Mouse (Mus musculus) CH12.LX (cell line): ENCODE measurements around the gene Gm49380. TPM values are rescaled to one million over a fixed set of nuclear protein-coding genes. Genes with fewer than 3 reads are reported as not detected.
A peak's percentile ranks its signal among the peaks of the same experiment; 100 is the strongest.

Experiments used
- DNase-seq: peaks from one replicate; pipeline ENCODE4 v3.0.0-alpha.2; 2013; ENCODE audit errors: extremely low read depth
- H3K27ac ChIP-seq: 2 replicates; pipeline ENCODE4 v1.5.1; 2012; ENCODE audit warnings: low read depth, mild to moderate bottlenecking, control low read depth, moderate library complexity; ENCODE audit not compliant: insufficient read depth
- H3K27me3 ChIP-seq: replicated peaks from 2 replicates; pipeline ENCODE3; 2012; ENCODE audit warnings: inconsistent platforms
- H3K36me3 ChIP-seq, 2 experiments: replicated peaks in 1 of 2; 2 replicates each; pipeline versions ENCODE3 to v1.6.1; 2012; ENCODE audit warnings: inconsistent platforms in 1 of 2, low read length in 1 of 2, mild to moderate bottlenecking in 1 of 2, mixed read lengths in 1 of 2, moderate library complexity in 1 of 2; ENCODE audit not compliant: control insufficient read depth in 1 of 2, insufficient read depth in 1 of 2
- H3K4me1 ChIP-seq, 2 experiments: 2 replicates each; pipeline ENCODE4 v1.6.1; 2012; ENCODE audit warnings: inconsistent platforms in 1 of 2, moderate library complexity in 1 of 2; ENCODE audit not compliant: insufficient read depth in 2 of 2, control insufficient read depth in 1 of 2
- H3K4me2 ChIP-seq: 2 replicates; pipeline ENCODE4 v1.6.1; 2012; ENCODE audit warnings: low read depth, mild to moderate bottlenecking, control low read depth; ENCODE audit not compliant: poor library complexity, insufficient read depth, severe bottlenecking
- H3K4me3 ChIP-seq, 3 experiments: fragments of 150-350 bp in 1 of 3; sonication (generic) in 1 of 3; replicated peaks in 1 of 3; 2 replicates each; pipeline versions ENCODE3 to v1.5.1; 2011 to 2012; ENCODE audit warnings: low read depth in 2 of 3, low read length in 2 of 3, mild to moderate bottlenecking in 2 of 3, moderate library complexity in 2 of 3, control low read depth in 1 of 3, improper control_type of control experiment in 1 of 3, inconsistent platforms in 1 of 3, mixed read lengths in 1 of 3; ENCODE audit not compliant: poor library complexity in 1 of 3
- H3K79me2 ChIP-seq: replicated peaks from 2 replicates; pipeline ENCODE4 v1.6.1; 2012; ENCODE audit warnings: mild to moderate bottlenecking, moderate library complexity; ENCODE audit not compliant: control insufficient read depth, poor library complexity, insufficient read depth, severe bottlenecking; ENCODE audit errors: extremely low read depth
- H3K9ac ChIP-seq: 2 replicates; pipeline ENCODE4 v1.6.1; 2012; ENCODE audit warnings: low read depth, mild to moderate bottlenecking, control low read depth, moderate library complexity; ENCODE audit not compliant: insufficient read depth
- H3K9me3 ChIP-seq: replicated peaks from 2 replicates; pipeline ENCODE3; 2012; ENCODE audit warnings: low read length, inconsistent platforms, mixed read lengths
- CHD1 ChIP-seq: IDR thresholded peaks from 2 replicates; pipeline ENCODE4 v1.6.1; 2012; ENCODE audit warnings: low read depth, low read length, improper control_type of control experiment, inconsistent platforms
- CTCF ChIP-seq, 2 experiments: IDR thresholded peaks in 1 of 2; conservative IDR thresholded peaks in 1 of 2; 2 replicates each; pipeline ENCODE4 v1.5.1; 2011 to 2012; ENCODE audit warnings: low read depth in 2 of 2, low read length in 2 of 2, improper control_type of control experiment in 1 of 2, inconsistent platforms in 1 of 2, mild to moderate bottlenecking in 1 of 2, moderate library complexity in 1 of 2
- JUND ChIP-seq: conservative IDR thresholded peaks from 2 replicates; pipeline ENCODE4 v1.6.1; 2011; ENCODE audit warnings: low read depth, low read length, improper control_type of control experiment
- MAFK ChIP-seq: IDR thresholded peaks from 2 replicates; pipeline ENCODE4 v1.6.1; 2011; ENCODE audit warnings: low read length, improper control_type of control experiment; ENCODE audit not compliant: insufficient replicate concordance
- MYC ChIP-seq: IDR thresholded peaks from 2 replicates; pipeline ENCODE4 v1.6.1; 2011; ENCODE audit warnings: low read depth, mild to moderate bottlenecking, improper control_type of control experiment, low read length
- NELFE ChIP-seq: IDR thresholded peaks from 2 replicates; pipeline ENCODE4 v1.6.1; 2011; ENCODE audit warnings: low read depth, low read length, improper control_type of control experiment
- POLR2A ChIP-seq: IDR thresholded peaks from 2 replicates; pipeline ENCODE4 v1.6.1; 2011; ENCODE audit warnings: low read depth, mild to moderate bottlenecking, improper control_type of control experiment, low read length
- RAD21 ChIP-seq: IDR thresholded peaks from 2 replicates; pipeline ENCODE4 v1.6.1; 2011; ENCODE audit warnings: low read depth, mild to moderate bottlenecking, low read length, improper control_type of control experiment, moderate library complexity
- SMC3 ChIP-seq: IDR thresholded peaks from 2 replicates; pipeline ENCODE4 v1.6.1; 2011; ENCODE audit warnings: low read depth, low read length, improper control_type of control experiment
- USF1 ChIP-seq: IDR thresholded peaks from 2 replicates; pipeline ENCODE4 v1.6.1; 2014; ENCODE audit warnings: low read depth, mild to moderate bottlenecking, inconsistent platforms, low read length, improper control_type of control experiment
- ZKSCAN1 ChIP-seq: IDR thresholded peaks from 2 replicates; pipeline ENCODE4 v1.6.1; 2012; ENCODE audit warnings: low read depth, inconsistent platforms, low read length, improper control_type of control experiment, borderline replicate concordance
- ZMIZ1 ChIP-seq: IDR thresholded peaks from 2 replicates; pipeline ENCODE4 v1.6.1; 2012; ENCODE audit warnings: low read depth, mild to moderate bottlenecking, inconsistent platforms, low read length, improper control_type of control experiment
- dilution Hi-C: fragments of 300-500 bp; cut with MboI; formaldehyde crosslinking; loops from 2 replicates; pipeline ENCODE4 v1.14.3; 2020; ENCODE audit warnings: low sequenced_read_pairs; ENCODE audit not compliant: extremely low pct_unique_long_range_greater_than_20kb, extremely low pct_ligation_motif_present
- in situ Hi-C: fragments of 300-500 bp; cut with MboI; formaldehyde crosslinking; loops from 3 replicates; pipeline ENCODE4 v1.14.3; 2019; ENCODE audit warnings: low sequenced_read_pairs, low pct_ligation_motif_present, low pct_unique_long_range_greater_than_20kb, mixed read lengths
- polyA plus RNA-seq: library from polyadenylated mRNA; unstranded; fragments of >175 nt; gene quantifications from 2 replicates; pipeline ENCODE4 v1.2.1, GENCODE M21; 2012; ENCODE audit warnings: low read depth; ENCODE audit not compliant: insufficient read length
- total RNA-seq, 2 experiments: library from RNA; depleted of rRNA; stranded (reverse); fragments of 300-350 nt in 1 of 2; fragments of >200 nt in 1 of 2; gene quantifications; 2 replicates each; pipeline ENCODE4 v1.2.3; 2012 to 2014

Gene Gm49380
- total and polyA plus RNA-seq, 3 experiments = not detected

DNA sequence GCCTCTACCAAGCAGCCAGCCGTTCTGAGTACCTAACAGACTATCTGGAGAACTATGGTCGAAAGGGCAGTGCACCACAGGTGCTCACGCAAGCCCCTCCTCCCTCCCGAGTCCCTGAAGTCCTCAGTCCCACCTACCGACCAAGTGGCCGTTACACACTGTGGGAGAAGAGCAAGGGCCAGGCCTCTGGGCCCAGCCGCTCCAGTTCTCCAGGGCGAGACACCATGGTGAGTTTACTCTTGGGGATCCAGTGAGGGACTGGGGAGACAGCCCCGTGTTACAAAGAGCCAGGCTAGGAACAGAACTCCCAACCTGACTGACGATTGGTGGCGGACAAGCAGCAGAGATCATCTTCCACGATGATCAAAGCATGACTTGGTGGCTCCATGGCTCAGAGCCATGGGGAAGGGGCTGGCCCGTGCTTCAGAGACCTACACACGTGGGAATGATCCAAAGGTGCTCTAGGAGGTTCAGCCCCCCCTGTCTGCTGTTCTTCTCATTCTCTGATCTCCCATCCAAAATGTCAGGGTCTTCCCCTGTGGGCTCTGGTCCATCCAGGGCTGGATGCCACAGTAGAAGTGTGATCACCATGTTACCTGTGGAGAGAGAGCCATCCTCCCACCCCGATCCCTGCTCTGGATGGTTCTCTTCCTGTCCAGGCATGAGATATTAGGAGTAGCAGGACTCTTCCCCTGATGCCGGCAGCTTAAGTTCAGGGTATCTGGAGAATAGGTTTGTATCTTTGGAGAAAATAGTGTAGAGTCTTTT, 37.1 kb downstream of the Gm49380 start:
- in situ Hi-C loops = no loop called here
- Histone ChIP-seq H3K4me2 (no peak overlapping the region), H3K9ac (no peak overlapping the region), H3K36me3 (no peaks in the 10 kb centered on the region), H3K4me1 (peaks cover 7 to 16% of the 10 kb centered on the region in 2 experiments), H3K9me3 (no peaks in the 10 kb centered on the region), H3K27ac (no peak overlapping the region), H3K79me2 (no peaks in the 10 kb centered on the region), H3K27me3 (peaks cover 62% of the 10 kb centered on the region), H3K4me3 (no peak overlapping the region)
- no peak for DNase-seq
- TF ChIP-seq MAFK (no peak), MYC (no peak)
- dilution Hi-C loops = no loop called here

DNA sequence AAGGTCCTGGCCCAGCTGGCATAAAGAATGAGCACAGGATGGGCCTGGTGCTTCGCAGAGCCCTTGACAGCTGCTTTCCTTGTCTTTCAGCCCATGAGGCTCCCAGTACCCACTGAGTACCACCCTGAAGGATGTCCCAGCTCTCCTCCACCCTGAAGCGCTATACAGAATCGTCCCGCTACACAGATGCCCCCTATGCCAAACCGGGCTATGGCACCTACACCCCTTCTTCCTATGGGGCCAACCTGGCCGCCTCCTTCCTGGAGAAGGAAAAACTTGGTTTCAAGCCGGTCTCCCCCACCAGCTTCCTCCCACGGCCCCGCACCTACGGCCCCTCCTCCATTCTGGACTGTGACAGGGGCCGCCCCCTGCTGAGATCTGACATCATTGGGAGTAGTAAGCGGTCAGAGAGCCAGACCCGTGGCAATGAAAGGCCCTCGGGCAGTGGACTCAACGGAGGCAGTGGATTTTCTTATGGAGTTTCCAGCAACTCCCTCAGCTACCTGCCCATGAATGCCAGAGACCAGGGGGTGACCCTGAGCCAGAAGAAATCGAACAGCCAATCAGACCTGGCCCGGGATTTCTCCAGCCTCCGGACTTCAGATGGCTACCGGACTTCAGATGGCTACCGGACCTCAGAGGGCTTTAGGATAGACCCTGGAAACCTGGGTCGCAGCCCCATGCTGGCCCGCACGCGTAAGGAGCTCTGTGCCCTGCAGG, 37.9 kb downstream of the Gm49380 start:
- in situ Hi-C loops = no loop called here
- Histone ChIP-seq H3K27me3 (peaks cover 63% of the 10 kb centered on the region), H3K79me2 (no peaks in the 10 kb centered on the region), H3K9me3 (no peaks in the 10 kb centered on the region), H3K27ac (no peak overlapping the region), H3K4me3 (no peak overlapping the region), H3K9ac (no peak overlapping the region), H3K36me3 (no peaks in the 10 kb centered on the region), H3K4me1 (peaks cover 10 to 23% of the 10 kb centered on the region in 2 experiments), H3K4me2 (no peak overlapping the region)
- DNase-seq = no peak
- dilution Hi-C loops = no loop called here
- TF ChIP-seq JUND (no peak), CHD1 (no peak), MAFK (no peak), POLR2A (no peak), ZKSCAN1 (no peak), NELFE (no peak), USF1 (no peak)

DNA sequence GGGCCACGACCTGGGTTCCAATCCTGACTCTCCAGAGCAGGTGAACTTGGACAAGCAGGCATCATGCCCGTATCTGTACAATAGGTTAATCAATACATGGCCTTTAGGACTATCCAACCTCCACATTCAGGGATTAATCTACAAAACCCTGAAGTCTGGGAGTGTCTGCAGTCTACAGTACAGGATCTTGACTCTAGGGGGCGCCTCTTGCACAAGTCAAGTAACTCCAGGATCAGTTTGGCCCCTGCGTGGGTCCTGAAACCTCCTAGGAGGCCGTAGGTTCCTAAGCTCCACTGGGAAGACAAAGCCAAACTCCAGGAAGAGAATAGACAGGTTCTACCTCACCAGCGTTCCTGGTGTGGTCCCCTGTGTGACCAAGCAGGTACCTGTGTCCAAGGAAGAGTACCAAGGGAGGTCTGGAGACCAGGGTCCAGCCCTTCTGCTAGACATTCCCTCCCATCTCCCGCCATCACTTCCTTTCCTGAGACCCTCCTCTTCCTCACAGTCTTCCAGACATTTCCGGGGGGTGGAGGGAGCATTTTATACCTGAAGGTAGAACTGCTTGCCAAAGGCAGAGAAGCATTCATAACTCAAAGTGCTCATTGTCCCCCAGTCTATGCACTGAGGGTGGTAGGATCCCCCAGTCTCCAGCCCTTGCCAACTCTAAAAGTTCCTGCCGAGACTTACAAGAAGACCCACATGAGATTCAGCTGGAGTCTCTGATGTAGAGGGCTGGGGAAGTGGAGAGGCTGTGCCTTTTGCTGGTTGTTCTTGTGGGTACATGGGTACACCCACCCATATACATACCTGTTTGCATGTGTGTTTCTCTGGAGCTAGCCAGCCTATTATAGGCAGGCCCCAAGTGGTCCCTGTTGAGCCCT, 38.7 kb downstream of the Gm49380 start:
- in situ Hi-C loops = no loop called here

More for the DNA sequence above, 38.7 kb downstream of the Gm49380 start:
- Histone ChIP-seq H3K27ac (no peak overlapping the region), H3K79me2 (no peaks in the 10 kb centered on the region), H3K4me3 (no peak overlapping the region), H3K27me3 (peaks cover 67% of the 10 kb centered on the region)
- DNase-seq = peak; percentile 49
- TF ChIP-seq SMC3 = peak; percentile 53
- no peak for TF ChIP-seq ZMIZ1
- TF ChIP-seq RAD21 = peak; percentile 69
- TF ChIP-seq CTCF (conservative IDR thresholded peaks at IDR 0.05 in 1 of 2, IDR thresholded peaks at IDR 0.05 in 1 of 2; ENCODE audit: low read depth in 2 of 2, low read length in 2 of 2) = peak; percentile 66 to 78
- TF ChIP-seq, all 38 proteins: peak for 3
- no peak overlapping the region for H3K4me2 ChIP-seq
- H3K4me1 ChIP-seq = peaks cover 15 to 27% of the 10 kb centered on the region in 2 experiments
- no peak overlapping the region for H3K9ac ChIP-seq
- H3K36me3 ChIP-seq = no peaks in the 10 kb centered on the region
- dilution Hi-C loops = no loop called here
- H3K9me3 ChIP-seq = no peaks in the 10 kb centered on the region
